Mouse (Mus musculus) regulatory T cell (primary cell): ENCODE measurements around the gene Gns.

Experiments
- in situ Hi-C: fragments of 300-600 bp; cut with MboI, MseI; formaldehyde crosslinking; loops from one replicate; pipeline ENCODE4 v1.15.1; 2025; ENCODE audit warnings: high pct_unique_total_duplicates

Gns gene

DNA sequence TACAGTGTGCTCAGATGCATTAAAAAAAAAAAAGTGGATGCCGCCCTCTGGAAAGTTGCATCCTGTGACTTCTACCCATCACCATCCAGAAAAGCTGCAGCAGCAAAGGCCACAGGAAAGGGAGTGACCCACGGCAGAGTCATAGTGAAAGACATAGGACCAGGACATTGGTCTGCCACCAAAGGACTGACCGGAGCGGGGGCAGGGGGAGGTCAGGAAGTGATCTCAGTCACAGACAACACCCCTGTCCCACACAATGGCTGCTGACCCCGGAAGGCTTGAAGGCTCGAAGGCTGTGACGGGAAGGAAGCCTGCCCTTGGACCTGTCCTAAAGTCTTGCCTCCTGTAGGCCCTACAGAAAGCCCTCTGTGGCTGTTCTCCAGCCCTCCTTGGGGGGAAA lies 36.1 kb downstream of the Gns start:
- in situ Hi-C loops: no loop called here

DNA sequence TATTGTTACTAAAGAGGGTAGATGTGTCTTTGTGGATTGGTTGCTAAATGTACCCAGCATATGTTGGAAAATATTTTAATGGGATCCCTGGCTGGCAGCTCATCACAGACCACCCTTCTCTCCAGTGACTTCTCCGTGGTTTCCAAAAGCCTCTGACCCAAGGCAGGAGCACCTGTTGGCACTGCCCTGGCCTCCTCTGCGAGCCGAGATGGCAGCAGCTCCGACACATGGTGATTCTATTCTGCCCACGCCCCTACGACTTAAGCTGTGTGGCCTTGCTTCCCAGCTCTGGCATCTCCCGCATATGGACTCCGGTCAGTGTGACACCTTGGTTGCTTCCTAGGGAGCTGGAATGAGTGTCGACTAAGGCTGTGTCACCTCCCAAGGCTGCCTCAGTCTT lies 38.2 kb downstream of the Gns start:
- in situ Hi-C loops: no loop called here

DNA sequence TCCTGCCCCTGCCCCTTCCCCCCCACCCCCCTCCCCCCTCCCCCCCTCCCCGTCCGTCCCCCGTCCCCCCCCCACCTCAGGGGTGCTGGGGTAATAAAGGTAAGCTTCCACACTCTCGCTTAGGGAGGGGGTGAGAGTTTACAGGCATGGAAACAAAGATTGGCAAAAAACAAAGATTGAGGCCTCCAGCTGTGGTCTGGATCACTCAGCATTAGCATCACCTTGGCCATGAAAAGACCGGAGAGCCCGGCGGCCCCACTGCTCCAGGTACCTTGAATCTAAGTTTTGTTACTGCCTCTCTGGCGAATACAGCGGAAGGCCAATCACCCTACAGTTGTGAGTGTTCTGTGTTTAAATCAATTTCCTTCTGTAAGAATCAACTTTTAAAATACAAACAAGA lies 39.1 kb downstream of the Gns start:
- in situ Hi-C loops: no loop called here

DNA sequence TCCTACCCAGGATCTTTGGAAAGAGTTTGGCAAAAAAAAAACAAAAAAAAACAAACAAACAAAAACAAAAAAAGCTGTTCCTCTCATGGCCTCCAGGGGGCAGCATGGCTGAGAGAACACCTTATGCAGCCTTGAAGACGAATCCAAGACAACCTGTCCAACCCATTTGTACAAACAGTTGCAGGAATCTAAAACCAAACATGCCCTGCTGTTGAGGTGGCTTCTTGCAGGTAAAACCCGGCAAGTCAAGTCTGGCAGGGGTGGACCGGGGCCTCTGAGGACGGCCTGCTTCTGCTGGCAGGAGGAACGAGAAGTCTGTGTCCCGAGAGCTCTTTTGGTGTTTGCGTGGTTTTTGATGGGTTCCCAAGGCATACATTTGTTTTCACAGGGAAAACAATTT lies 44.8 kb downstream of the Gns start:
- in situ Hi-C loops: no loop called here

DNA sequence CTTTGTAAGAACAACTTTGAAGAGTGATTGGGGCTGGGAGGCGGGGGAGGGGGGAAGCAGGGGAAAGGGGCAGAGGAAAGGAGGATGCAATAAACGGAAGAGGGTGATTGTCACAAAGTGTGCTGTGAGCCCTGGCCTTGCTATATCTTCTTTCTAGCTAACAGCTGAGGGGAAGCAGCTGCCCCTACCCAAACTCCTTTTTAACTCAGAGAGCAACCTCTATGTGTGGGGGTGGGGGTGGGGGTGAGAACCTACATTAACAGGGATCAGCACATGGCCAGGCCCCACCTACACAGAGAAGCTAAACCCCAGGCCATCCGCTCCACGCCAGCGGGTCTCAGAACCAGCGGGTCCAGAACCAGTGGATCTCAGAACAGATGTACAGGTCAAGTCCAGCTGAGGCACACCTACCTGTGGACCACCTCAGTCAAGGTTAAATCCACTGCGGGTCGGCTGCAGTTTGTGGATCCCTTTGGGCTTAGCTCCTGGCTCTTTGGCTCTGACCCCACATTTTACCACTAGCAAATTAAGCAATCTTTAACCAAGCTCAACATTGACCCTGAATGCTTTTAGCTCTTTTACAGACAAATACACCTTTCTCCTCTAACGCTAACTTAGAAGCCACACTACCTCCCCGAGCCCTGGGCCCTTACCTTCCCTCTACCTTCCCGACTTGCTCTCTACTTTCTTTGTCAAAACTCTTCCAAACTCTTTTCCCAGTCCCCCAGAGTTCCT lies 47.0 kb downstream of the Gns start:
- in situ Hi-C loops: no loop called here

DNA sequence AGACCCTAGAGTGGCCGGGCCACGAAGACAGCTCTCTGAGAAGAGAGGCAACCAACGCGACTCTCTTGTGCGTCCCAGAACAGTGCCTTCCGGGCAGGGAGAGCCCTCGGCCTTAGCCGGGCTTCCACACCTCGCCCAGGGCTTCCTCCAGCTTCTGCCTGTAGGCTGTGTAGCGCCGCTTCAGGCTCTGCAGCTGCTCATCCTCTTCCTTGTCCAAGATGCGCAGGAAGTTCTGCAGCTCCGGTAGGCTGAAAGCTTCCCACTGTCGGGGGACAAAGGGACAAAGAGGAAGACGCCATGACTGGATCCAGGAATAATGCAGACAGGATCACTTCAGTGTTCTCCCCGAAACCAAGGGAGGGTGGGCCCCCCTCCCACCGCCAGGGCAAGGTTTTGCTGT lies 47.9 kb downstream of the Gns start:
- in situ Hi-C loops: no loop called here

DNA sequence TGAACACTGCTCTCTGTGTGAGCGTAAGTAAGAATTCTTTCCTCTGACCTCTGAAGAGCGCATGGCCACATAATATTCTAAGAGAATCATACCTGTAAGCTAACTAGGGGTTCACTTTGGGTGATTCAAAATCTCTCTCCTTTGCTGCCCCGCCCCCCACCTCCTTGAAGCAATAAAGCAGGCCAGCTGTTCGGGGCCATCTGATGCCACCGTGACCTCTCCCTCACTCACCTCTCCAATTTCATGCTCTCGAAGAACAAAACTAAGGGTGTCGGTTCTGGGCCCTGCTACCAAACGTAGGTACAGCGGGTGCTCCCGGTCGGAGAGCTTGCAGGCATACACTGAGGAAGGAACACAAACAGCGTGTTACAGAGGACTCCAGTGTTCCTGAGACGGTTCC lies 49.2 kb downstream of the Gns start:
- in situ Hi-C loops: no loop called here

DNA sequence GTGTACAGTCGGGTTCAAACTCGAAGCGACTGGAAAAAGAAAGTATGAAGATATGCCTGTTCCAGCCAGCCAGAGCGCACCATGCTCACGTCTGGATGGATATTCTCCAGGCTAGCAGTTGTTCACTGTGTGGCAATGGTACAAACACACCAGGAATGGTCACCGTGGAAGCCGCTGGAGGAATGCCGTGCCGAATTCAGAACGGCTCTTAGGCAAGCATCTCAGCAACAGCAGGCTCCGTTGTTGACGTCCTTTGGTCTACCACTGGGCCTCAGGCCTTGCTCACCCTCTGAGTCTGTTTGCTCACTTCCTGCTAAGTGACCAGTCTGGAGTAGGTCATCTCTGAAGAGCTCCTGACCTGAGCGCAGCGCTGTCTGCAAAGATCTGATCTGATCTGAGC lies 53.9 kb downstream of the Gns start:
- in situ Hi-C loops: loop anchor here (5.0 kb wide), 1 partner anchor 93 kb away; no protein-coding TSS in a partner anchor

DNA sequence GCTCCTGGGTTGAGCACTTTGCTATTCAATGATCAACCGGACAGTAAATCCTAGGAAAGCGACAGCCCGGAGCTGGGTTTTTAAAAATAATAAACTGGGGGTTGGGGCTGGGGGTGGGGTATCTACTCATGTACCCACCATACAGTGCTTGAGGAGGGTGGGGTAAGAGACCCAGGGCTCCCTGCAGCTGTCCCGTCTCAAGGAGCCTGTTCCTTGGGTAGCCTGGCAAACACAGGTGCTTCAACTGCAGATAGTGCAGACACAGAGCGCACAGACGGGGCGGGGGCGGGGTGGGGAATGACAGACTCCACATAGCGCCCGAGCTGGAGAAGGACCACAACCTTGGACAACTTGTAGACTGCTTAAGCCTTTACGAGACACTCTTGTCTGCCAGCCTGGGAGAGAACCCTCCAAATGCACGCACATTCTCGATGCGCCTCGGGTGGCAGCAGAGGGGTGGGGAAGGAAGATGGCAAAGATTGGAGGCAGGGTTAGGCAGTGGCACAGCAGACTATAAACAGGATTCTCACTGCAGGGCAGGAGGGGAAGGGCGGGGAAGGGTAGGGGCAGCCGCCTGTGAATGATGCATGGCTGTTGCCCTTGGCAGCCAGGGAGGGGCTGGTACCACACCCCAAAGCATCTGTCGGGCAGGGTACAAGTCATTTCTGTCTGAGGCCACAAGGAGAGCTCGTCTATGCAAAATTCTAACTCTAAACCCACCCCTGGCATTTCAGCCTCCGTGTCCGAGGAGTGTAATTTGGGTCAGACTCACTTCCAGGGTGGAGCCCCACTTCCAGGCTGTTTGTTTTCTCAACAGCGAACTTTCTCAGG lies 55.0 kb downstream of the Gns start:
- in situ Hi-C loops: loop anchor here (5.0 kb wide), 1 partner anchor 92 kb away; no protein-coding TSS in a partner anchor

DNA sequence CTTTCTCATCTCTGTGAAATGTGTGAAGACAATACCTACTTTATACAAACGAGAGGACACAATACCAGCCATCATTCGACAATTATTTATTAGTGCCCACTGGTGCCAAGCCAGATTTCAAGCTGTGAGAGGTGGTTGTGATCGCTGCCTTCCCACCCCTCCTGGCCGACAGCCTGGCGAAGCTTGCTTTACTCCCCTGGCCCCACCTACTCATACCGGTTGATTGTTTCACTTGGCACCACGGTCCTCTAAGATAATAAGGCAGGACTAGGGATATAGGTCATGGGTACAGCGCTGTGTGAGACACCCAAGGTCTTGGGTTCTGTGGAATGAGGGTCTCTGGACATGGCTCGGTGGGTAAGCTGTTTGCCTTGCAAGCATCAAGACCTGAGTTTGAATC lies 56.1 kb downstream of the Gns start:
- in situ Hi-C loops: no loop called here

DNA sequence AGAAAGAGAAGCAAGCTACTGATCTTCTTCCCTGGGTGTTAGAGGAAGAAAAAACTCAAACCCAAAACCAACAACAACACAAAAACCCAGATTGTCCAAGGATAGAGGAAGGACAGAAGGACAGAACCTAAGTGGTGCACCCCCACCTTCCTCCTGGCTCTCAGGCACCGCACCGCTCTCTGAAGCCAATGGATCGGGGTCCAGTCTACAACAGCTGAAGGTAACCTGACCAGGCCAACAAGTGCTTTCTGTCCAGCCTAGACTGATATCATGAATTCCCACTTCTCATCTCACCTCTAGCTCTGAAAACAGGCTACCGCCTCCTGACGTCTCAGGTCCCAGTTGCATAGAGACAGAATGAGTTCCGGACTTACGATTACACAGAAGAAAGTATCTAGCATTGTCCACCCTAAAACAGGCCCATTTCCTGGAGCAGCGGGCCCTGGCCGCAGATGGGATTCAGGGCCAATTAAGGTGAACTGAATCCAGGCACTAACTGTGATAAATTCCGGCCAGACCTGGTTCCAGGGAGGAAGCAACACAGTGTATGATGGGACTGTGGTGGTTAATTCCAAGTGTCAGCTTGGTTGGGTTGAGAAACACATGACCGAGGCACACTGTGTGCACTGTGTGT lies 56.9 kb downstream of the Gns start:
- in situ Hi-C loops: no loop called here

DNA sequence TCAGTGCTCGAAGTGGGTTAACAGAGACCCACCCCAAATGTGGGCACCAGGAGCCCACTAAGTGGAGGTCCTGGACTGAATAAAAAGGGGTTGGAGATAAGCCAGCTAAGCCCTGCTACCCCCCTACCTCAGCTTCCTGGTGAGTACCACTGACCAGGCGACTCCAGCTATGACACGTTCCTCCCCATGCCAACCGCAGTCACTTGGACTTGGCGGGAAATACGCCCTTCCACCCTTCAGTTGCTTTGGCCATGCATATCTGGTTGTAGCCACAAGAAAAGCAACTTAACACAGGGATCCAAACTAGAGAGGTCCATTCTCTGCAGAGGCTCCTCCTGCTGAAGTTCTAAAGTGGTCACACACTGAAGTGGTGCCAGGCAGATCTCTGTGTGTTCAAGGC lies 57.4 kb downstream of the Gns start:
- in situ Hi-C loops: no loop called here

DNA sequence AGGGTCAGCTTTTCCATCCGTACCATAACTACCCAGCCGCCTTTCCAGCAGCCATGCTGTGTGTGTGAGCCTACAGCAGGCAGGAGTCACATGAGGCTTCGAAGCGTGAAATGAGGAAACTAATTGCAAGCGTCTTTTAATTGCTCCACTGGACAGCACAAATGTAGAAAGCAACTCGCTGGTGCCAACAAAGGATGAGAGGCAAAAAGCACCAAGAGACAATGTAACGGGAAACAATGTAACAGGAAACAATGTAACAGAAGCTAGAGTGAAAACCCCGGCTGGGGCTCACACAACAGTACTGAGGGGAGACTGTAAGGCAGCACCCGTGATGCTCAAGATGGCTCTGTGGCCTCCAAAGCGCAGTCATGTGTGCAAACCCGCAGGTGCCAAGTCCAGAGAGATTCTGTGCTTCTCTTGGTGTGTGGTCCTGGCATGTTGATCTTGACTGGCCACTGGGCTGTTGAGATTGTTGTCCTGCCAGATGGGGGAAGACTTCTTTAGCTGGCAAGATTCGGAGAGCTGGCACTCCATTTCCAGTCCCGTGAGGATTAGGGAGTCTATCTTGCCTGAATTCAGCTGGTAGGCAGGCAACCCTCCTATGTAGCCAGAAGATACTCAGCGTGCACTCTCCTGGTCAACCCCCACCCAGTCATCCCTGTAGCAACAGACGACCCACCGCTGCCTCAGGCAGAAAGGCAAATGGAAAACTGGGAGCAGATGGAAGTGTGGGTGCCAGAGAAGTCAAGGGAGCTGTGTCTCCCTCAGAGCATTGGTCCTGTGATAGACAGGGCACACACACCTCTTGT lies 58.9 kb downstream of the Gns start:
- in situ Hi-C loops: no loop called here

DNA sequence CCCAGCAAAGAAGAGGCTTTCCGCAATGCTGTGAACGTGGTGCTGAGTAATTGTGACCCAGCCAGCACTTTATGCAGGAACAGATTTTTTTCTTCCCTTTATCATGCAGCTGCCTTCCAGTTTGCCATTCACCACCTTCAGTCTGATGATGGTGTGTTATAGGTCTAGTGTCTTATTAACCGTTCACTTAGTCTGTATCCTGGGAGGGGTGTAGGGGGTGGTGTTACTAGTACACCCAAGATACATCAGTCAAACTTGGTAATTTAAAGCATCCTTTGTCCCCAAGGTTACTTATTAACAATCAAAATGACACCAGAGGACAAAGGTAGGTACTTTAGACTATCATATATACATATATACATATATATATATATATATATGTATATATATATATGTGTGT lies 59.6 kb downstream of the Gns start:
- in situ Hi-C loops: no loop called here

DNA sequence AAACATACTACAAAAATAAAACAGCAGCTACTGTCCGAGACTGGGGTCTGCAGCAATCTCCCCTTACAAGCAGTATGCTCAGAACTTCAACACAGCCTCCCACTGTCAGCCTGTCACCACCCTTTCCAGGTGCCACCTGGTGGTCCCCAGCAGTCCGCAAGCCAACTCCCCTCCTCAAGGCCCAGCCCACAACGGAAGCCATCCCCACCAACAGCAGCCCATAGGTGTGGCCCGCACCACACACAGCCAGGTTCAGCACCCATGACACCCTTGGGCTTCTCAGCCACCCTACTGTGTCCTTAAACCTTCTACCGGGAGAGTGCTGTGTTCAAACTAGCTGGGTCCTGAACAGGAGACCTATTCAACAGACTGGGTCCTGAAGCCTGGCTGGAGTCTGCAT lies 60.2 kb downstream of the Gns start:
- in situ Hi-C loops: no loop called here

DNA sequence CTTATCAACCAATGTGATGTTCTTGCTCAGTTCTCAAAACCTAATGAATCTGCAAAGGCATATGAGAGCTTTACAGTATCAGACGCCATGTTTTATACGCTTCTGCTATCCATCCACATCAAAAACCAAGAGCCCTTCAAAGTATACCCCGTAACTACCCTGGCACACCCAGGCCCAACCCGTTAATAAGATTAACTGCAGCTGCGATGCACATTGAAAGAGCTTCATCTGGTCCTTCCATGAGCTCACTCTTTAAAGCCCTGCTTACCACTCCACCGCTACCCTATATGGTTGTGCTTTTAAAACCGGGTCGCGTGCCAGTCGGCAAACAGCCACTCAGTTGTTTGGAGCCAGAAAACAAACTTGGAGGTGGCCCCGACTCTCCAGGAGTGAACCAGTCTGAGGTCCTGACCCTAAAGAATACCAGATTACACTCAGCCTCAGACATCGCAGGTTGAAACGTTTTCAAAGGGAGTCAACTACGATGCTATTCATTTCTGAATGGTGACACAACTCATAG lies 60.7 kb downstream of the Gns start:
- in situ Hi-C loops: no loop called here

DNA sequence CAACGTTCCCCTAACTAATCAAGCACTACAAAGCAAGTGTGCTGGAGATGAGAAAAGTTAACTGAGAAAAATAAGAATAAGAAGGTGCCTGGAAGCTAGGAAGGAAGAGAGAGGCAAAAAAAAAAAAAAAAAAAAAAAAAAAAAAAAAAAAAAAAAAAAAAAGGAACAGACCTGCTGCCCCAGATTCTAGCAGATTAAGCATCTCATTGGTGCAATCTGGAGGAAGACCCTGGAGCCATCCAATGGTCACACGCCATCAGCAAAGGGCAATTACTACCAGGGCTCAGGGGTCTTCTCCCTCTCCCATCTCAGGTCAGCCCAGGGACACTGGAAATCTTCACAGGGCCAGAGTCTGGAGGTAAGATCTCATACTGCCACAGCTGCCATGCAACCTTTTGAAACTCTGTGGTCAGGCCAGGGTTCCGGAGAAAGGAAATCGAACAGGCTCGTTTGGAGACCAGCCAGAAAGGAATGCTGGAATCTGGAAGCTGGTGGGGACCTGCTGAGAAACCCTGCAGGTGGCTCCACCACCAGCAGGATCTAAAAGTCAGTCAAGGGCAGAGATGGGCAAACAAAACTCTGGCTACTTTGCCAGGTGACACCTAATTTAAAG lies 61.7 kb downstream of the Gns start:
- in situ Hi-C loops: no loop called here

DNA sequence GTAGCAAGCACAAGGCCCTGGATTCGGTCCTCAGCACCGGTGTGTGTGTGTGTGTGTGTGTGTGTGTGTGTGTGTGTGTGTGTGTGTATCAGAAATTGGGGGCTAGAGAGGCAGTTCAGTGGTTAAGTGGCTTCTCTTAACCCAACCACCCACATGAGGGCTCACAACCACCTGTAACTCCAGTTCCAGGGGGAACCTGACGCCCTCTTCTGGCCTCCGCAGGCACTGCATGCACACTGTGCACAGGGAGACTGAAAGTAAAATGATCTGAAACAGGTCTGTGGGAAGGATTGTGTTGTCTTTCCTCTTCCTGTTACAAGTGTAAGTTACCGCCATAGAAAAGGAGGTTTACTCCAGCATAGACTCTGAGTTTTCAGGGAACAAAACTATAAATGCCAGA lies 62.2 kb downstream of the Gns start:
- in situ Hi-C loops: no loop called here

DNA sequence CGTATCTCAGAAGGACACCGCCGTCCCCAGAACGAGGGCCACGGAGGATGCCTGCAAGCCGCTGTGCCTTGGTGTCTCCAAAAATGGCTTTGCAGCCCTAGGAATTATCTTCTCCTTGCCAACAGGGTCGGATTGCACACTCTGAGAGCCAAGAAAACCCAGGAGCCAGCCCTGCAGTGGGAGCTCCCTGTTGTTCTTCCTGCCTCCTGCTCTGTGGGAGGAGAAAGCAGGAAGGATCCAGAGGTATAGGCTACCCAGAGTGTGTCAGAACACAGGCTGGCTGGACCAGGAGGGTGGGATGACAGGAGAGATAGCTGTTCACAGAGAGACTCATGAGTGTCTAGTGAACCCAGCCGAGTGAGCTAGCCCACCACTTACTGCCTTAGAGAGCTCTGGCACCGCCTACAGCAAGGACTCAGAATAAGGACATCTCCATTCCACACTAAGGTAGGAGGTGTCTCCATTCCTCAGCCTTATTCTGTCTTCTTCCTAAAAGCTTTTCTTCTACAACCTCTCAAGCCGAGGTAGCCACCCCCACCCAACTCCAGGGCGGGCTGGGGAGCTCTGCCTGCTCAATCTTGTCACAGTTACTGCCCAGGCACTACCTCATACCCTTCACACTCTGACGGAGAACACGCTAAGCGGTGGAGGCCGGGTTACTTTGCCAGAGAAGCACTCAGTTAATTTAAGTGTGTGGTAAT lies 63.3 kb downstream of the Gns start:
- in situ Hi-C loops: no loop called here

DNA sequence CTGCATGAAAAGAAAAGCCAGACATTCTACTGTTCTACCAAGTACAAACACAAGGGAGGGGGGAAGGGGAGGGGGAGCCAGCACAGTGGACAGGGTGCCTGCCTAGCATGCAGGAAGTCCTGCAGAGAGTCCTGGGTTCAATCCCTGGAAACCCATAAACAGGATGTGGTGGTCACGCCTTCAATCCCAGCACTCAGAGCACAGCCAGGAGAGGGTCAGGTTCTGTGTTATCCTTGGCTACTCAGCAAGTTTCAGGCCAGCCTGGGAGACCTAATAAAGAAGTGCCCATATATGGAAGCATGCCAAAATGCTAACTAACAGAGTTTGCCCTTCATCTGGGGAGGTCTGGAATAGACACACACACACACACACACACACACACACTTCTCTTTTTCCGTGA lies 64.2 kb downstream of the Gns start:
- in situ Hi-C loops: no loop called here

DNA sequence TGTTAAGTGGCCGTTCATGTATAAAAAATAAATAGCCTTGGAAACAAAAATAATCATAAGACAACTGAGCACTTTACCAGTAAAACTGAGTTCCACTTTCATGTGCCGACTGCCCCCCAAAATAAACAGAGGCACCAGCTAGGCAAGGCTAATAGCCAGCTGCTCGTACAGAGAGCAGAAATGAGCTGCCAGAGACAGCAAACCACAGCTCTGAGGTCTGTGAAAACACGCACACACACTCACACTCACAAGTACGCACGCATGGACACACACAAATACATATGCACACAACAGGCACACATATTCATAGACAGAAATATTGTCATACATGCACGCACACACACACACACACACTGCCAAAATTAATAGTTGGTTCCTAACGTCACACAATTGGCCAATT lies 64.7 kb downstream of the Gns start:
- in situ Hi-C loops: no loop called here
